Mouse (Mus musculus) frontal cortex, postnatal 14 days (tissue): ENCODE results near the gene Cdk10.

Experiments used
- DNase-seq, 2 experiments: peaks; one replicate each; pipeline ENCODE4 v3.0.0; 2022; ENCODE audit warnings: low spot score in 2 of 2

The Cdk10 gene

DNA sequence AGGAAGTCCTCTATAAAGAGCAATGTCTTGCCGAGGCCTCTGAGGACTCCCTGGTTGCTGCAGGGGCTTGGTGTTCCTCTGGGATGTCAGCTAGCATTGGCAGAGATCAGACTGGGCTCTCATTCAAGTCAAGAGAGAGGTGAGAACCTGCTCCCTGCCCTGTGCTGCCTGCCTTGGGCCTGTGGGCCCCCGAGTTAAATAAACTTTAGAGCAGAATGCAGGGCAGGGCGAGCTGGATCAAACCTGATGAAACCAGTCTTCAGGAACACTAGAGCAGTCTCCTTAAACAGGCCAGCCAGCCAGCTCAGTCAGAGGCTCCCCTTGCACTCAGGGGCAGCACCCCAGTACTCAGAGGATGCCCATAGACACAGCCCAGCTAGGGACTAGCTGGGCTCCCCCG is 47.3 kb downstream of the Cdk10 start:
- DNase-seq, result no peak

GRCm38 (mm10) chr8:123274447-123274846 is 49.8 kb downstream of the Cdk10 start:
- no peak for DNase-seq

GRCm38 (mm10) chr8:123275096-123275495 is 50.5 kb downstream of the Cdk10 start:
- DNase-seq, result no peak

GRCm38 (mm10) chr8:123278445-123278844 is 53.8 kb downstream of the Cdk10 start:
- no peak for DNase-seq

DNA sequence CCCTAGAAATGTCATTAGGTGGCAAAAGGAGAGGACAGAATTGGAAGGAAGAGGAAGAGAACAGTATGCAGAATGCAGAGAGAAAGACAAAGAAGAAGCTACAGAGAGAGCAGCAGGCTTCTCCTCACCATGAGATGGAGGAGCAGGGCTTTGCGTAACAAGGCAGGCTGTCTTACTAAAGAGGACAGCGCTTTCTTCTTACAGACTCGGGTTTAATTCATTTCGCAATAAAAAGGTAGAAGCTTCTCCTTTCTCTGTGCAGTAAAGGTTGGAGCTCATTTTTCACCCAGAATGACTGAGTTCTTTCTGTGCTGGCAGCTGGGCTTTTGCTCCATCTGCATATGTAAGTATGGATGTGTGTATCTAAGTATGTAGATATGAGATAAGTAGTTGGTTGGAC is 55.2 kb downstream of the Cdk10 start:
- no peak for DNase-seq

DNA sequence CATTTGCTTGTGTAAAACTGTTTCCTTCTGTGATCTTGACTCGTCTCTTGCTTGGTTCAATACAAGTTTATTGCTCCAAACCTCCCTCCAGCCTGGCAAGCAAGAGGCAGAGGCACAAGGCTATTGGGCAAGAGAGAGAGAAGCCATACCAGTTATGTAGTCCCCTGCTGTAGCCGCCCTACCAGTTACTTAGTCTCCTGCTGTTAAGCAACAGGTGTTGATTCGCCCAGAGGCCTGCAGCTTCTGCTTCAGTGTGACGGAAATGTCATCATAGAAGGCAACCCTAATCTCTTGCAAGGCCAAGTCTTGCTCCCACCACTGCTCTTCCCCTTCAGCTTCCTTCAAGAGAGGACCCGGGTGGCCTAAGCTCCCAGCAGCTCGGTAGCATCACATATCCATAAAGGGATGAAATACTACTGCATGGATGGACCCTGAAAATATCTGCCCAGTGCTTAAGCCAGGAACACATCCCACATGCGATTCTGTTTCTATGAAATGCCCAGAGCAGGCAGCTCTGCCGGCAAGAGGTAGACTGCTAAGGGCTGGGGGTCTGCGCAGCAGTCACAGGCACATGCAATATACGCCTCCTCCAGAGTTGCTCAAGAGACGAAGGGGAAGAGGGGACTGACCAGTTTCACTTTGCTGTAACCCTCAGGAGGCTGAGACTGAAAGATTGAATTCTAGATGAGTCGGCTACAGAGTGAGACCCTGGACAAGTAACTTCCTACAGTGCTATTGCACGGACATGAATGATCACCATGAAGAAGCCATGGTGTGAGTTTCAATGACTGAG is 55.9 kb downstream of the Cdk10 start:
- no peak for DNase-seq
